Mouse (Mus musculus): ENCODE data around the gene Cdh4.

DNA sequence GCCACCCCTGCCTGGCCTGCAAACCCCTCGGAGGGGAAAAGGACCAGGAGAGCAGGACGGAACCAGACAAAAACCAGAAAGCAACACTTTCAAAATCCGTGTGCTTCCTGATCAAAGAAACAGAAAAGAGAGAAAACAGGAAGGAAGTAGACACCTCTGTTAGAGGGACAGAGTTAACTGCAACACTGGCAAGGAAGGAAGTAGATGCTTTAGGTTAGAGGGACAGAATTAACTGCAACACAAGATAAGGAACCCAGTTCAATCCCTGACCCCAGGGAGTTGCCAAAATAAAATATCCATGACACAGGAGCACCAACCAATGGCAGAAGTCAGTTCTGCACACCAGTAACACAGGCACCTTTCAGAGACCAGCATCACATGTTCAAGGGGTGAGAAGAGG, 491.9 kb downstream of the Cdh4 start:
- TF ChIP-seq USF1 (IDR thresholded peaks at IDR 0.05; ENCODE audit: low read depth), result no peak
- no peak for TF ChIP-seq MAX (IDR thresholded peaks at IDR 0.05; ENCODE audit: low read depth)

Measured in myocyte (in vitro differentiated cells).